Mouse (Mus musculus): ENCODE data around the gene Trmo. TPM values are rescaled to one million over a fixed set of nuclear protein-coding genes. Genes with fewer than 3 reads are reported as not detected.

The Trmo gene
- total RNA-seq, 2 experiments from 2014 or later = 49.6 to 90.1 TPM

- no peak for ATAC-seq (replicated peaks; ENCODE audit: low FRiP score, poor library complexity, severe bottlenecking)
Measured at GRCm38 (mm10) chr4:46342711-46343286, 46.4 kb downstream of the Trmo start.

- ATAC-seq (replicated peaks; ENCODE audit: low FRiP score, poor library complexity, severe bottlenecking) = no peak
Measured at GRCm38 (mm10) chr4:46341831-46342680, 47.2 kb downstream of the Trmo start.

GRCm38 (mm10) chr4:46339584-46339983 is 49.7 kb downstream of the Trmo start:
- ATAC-seq (replicated peaks; ENCODE audit: low FRiP score, poor library complexity, severe bottlenecking) = no peak

GRCm38 (mm10) chr4:46339026-46339425 is 50.2 kb downstream of the Trmo start:
- ATAC-seq (replicated peaks; ENCODE audit: low FRiP score, poor library complexity, severe bottlenecking) = no peak

- no peak for ATAC-seq (replicated peaks; ENCODE audit: low FRiP score, poor library complexity, severe bottlenecking)
Measured at GRCm38 (mm10) chr4:46337990-46338389, 51.2 kb downstream of the Trmo start.

- ATAC-seq (replicated peaks; ENCODE audit: low FRiP score, poor library complexity, severe bottlenecking) = no peak
Measured at GRCm38 (mm10) chr4:46335846-46336245, 53.4 kb downstream of the Trmo start.

GRCm38 (mm10) chr4:46328906-46329305 is 60.3 kb downstream of the Trmo start:
- ATAC-seq (replicated peaks; ENCODE audit: low FRiP score, poor library complexity, severe bottlenecking) = no peak

Other genes starting within 250 kb of the Trmo start
- 7.9 and 25.6 TPM in 2 replicates for gene Xpa, start 193.1 kb downstream of the Trmo start, total RNA-seq (2015; ENCODE audit: low replicate concordance)
- gene Xpa, start 193.1 kb downstream of the Trmo start, total RNA-seq (2017; ENCODE audit: low replicate concordance) = 7.3 and 20.7 TPM in 2 replicates
- not detected in 2 replicates for gene Foxe1, start 45.8 kb downstream of the Trmo start, total RNA-seq (2015; ENCODE audit: low replicate concordance)
- not detected in 2 replicates for gene Foxe1, start 45.8 kb downstream of the Trmo start, total RNA-seq (2017; ENCODE audit: low replicate concordance)
- gene Hemgn, start 24.1 kb upstream of the Trmo start, total RNA-seq (2015; ENCODE audit: low replicate concordance) = 1,402 and 1,484 TPM in 2 replicates
- gene Hemgn, start 24.1 kb upstream of the Trmo start, total RNA-seq (2017; ENCODE audit: low replicate concordance) = 1,540 and 1,607 TPM in 2 replicates
- 1,527 and 1,581 TPM in 2 replicates for gene Anp32b, start 61.5 kb upstream of the Trmo start, total RNA-seq (2015; ENCODE audit: low replicate concordance)
- 312 and 462 TPM in 2 replicates for gene Anp32b, start 61.5 kb upstream of the Trmo start, total RNA-seq (2017; ENCODE audit: low replicate concordance)
- 25.6 and 32.4 TPM in 2 replicates for gene Nans, start 99.8 kb upstream of the Trmo start, total RNA-seq (2015; ENCODE audit: low replicate concordance)
- 22.1 and 29.0 TPM in 2 replicates for gene Nans, start 99.8 kb upstream of the Trmo start, total RNA-seq (2017; ENCODE audit: low replicate concordance)
- 2.5 and 2.9 TPM in 2 replicates for gene Trim14, start 146.7 kb upstream of the Trmo start, total RNA-seq (2015; ENCODE audit: low replicate concordance)
- 9.2 TPM in 1 of 2 replicates, not detected in the other for gene Trim14, start 146.7 kb upstream of the Trmo start, total RNA-seq (2017; ENCODE audit: low replicate concordance)
- 13.0 and 15.9 TPM in 2 replicates for gene Coro2a, start 212.8 kb upstream of the Trmo start, total RNA-seq (2015; ENCODE audit: low replicate concordance)
- 2.6 and 3.3 TPM in 2 replicates for gene Coro2a, start 212.8 kb upstream of the Trmo start, total RNA-seq (2017; ENCODE audit: low replicate concordance)

Measured in erythroid progenitor cell, adult 5-6 weeks (primary cell).